ENCODE assay signal across 7 mouse cellular contexts in the genomic region with DNA sequence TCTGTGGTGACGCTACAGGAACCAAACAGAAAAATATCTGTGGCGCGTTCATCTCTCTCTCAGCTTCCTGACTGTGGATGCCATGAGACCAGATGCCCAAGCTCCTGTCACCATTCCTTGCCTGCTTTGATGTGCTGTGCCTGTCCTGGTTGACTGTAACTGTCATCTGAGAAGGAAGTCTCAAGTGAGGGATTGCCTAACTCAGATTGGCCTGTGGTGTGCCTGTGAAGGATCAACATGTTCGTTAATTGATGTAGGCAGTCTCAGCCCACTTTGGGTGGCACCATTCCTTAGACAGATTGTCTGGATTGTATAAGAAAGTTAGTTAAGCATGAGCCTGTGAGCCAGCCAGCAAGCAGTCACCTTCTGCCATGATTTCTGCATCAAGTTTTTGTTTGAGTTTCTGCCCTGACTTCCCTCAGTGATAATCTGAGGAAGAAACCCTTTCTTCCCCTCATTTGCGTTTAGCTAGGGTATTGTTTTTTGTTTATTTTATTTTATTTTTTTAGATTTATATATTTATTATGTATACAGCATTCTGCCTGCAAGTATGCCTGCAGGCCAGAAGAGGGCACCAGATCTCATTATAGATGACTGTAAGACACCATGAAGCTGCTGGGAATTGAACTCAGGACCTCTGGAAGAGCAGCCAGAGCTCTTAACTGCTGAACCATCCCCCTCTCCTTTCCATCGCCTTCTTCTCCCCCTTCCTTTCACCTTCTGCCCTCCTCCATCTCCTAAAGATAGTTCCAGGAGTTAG. TPM values are rescaled to one million over a fixed set of nuclear protein-coding genes. Genes with fewer than 3 reads are reported as not detected.
DNase-seq lines count a peak whose midpoint lies in the region; ATAC-seq and TF ChIP-seq lines count a peak whose summit lies in the region.

No protein-coding gene starts in this region.

- no peak overlapping the region for H3K4me2 ChIP-seq in kidney, postnatal 0 days (ENCODE audit: low read length)
- no peak overlapping the region for H3K4me2 ChIP-seq in forebrain, postnatal 0 days (ENCODE audit: low read depth)

- no peaks in the 10 kb centered on the region for H3K9me3 ChIP-seq in kidney, postnatal 0 days (replicated peaks; ENCODE audit: low read length)
- no peaks in the 10 kb centered on the region for H3K9me3 ChIP-seq in MEL (replicated peaks; ENCODE audit: insufficient read depth, low read length)
- no peaks in the 10 kb centered on the region for H3K9me3 ChIP-seq in forebrain, postnatal 0 days (ENCODE audit: low read length)

- no peak for TF ChIP-seq EP300 in MEL (IDR thresholded peaks at IDR 0.05; ENCODE audit: low read depth in 1 of 2, low read length in 2 of 2)

- WGBS in kidney, postnatal 0 days = 80% methylated on average over 6 of the region's 6 CpGs
- 77% methylated on average over 6 of the region's 6 CpGs for WGBS in forebrain, postnatal 0 days

- TF ChIP-seq RAD21 in MEL (IDR thresholded peaks at IDR 0.05; ENCODE audit: low read depth, low read length) = peak; percentile 47

- no peak for TF ChIP-seq POLR2A in MEL (IDR thresholded peaks at IDR 0.05; ENCODE audit: control insufficient read depth in 1 of 2, insufficient read depth in 1 of 2, low read depth in 1 of 2, low read length in 2 of 2, poor library complexity in 1 of 2)

- DNase-seq in kidney, postnatal 0 days (ENCODE audit: low spot score) = no peak
- DNase-seq in kidney, postnatal 4 days = no peak
- peak; percentile 45 for DNase-seq in MEL (ENCODE audit: low read depth, low spot score)
- peak; percentile 57 for DNase-seq in forebrain, postnatal 0 days
- no peak for DNase-seq in cerebellum, adult 11-12 months
- DNase-seq in left cerebral cortex, adult 9 months (ENCODE audit: low spot score in 2 of 2) = no peak

- H3K79me2 ChIP-seq in MEL (ENCODE audit: control insufficient read depth, insufficient read depth, low read length, poor library complexity) = no peaks in the 10 kb centered on the region

- no peaks in the 10 kb centered on the region for H3K27me3 ChIP-seq in kidney, postnatal 0 days (ENCODE audit: insufficient read depth, low read length)
- no peaks in the 10 kb centered on the region for H3K27me3 ChIP-seq in MEL (ENCODE audit: control insufficient read depth in 1 of 2, insufficient read depth in 2 of 2, low read length in 2 of 2)
- no peaks in the 10 kb centered on the region for H3K27me3 ChIP-seq in forebrain, postnatal 0 days (ENCODE audit: insufficient read depth, low read length)

- H3K9ac ChIP-seq in kidney, postnatal 0 days (ENCODE audit: low read depth, low read length) = no peak overlapping the region
- no peak overlapping the region for H3K9ac ChIP-seq in MEL (ENCODE audit: control insufficient read depth, low read depth, low read length, poor library complexity, severe bottlenecking)
- H3K9ac ChIP-seq in forebrain, postnatal 0 days = no peak overlapping the region

- H3K27ac ChIP-seq in kidney, postnatal 0 days = peak overlapping the region; percentile 47; the same call in 1 of the 2 replicates
- peak overlapping the region; percentile 93 for H3K27ac ChIP-seq in MEL (ENCODE audit: control insufficient read depth, low read depth, low read length)
- H3K27ac ChIP-seq in forebrain, postnatal 0 days (ENCODE audit: low read depth, low read length) = peak overlapping the region; percentile 70

- TF ChIP-seq CTCF in kidney, postnatal 0 days (IDR thresholded peaks at IDR 0.05; ENCODE audit: low read depth) = peak; percentile 53
- peak; percentile 35 to 45 (median 42) for TF ChIP-seq CTCF in MEL (IDR thresholded peaks at IDR 0.05 in 2 of 3, conservative IDR thresholded peaks at IDR 0.05 in 1 of 3; ENCODE audit: control insufficient read depth in 1 of 3, insufficient read depth in 1 of 3, low read depth in 2 of 3, low read length in 3 of 3, poor library complexity in 1 of 3, severe bottlenecking in 1 of 3)
- TF ChIP-seq CTCF in forebrain, postnatal 0 days (IDR thresholded peaks at IDR 0.05; ENCODE audit: low read depth) = no peak

- H3K4me3 ChIP-seq in kidney, postnatal 0 days (replicated peaks; ENCODE audit: low read depth, low read length) = no peak overlapping the region
- H3K4me3 ChIP-seq in MEL (ENCODE audit: control insufficient read depth in 1 of 2, insufficient read depth in 1 of 2, low read depth in 2 of 2, low read length in 2 of 2) = no peak overlapping the region
- H3K4me3 ChIP-seq in forebrain, postnatal 0 days (ENCODE audit: low read depth, low read length) = no peak overlapping the region

- no peaks in the 10 kb centered on the region for H3K36me3 ChIP-seq in kidney, postnatal 0 days (ENCODE audit: insufficient read depth, low read length)
- H3K36me3 ChIP-seq in MEL (ENCODE audit: control insufficient read depth in 1 of 2, insufficient read depth in 2 of 2, low read length in 2 of 2) = peaks cover 0 to 4% of the 10 kb centered on the region in 2 experiments; a peak in 1 of 4 replicates
- H3K36me3 ChIP-seq in forebrain, postnatal 0 days (ENCODE audit: insufficient read depth) = no peaks in the 10 kb centered on the region

- no peaks in the 10 kb centered on the region for H3K4me1 ChIP-seq in kidney, postnatal 0 days (replicated peaks; ENCODE audit: insufficient read depth, low read length)
- peaks cover 0 to 11% of the 10 kb centered on the region in 2 experiments; a peak in 2 of 4 replicates for H3K4me1 ChIP-seq in MEL (ENCODE audit: control insufficient read depth in 1 of 2, insufficient read depth in 2 of 2, low read length in 2 of 2)
- no peaks in the 10 kb centered on the region for H3K4me1 ChIP-seq in forebrain, postnatal 0 days (ENCODE audit: insufficient read depth)

- no peak for ATAC-seq in kidney, postnatal 0 days (replicated peaks; ENCODE audit: low FRiP score, low read depth)
- ATAC-seq in forebrain, postnatal 0 days = no peak; the same call in 1 of the 2 replicates
- ATAC-seq in megakaryocyte progenitor cell, adult 5-6 weeks (replicated peaks; ENCODE audit: poor library complexity) = peak; percentile 25

TF ChIP-seq in MEL, 35 proteins besides CTCF, POLR2A, EP300 and RAD21:
- TF ChIP-seq SMC3 (IDR thresholded peaks at IDR 0.05; ENCODE audit: low read depth, low read length) = peak; percentile 39
- peak; percentile 33; the same call in 1 of the 2 replicates for TF ChIP-seq ZC3H11A (IDR thresholded peaks at IDR 0.05; ENCODE audit: low read depth, low read length)
- TF ChIP-seq SIN3A (IDR thresholded peaks at IDR 0.05; ENCODE audit: low read length) = no peak
- TF ChIP-seq MAX (IDR thresholded peaks at IDR 0.05; ENCODE audit: low read length) = no peak
- TF ChIP-seq MYB (IDR thresholded peaks at IDR 0.05; ENCODE audit: low read depth, low read length) = no peak

RNA-seq across cellular contexts. Expression of gene Disc1, which starts 14.3 kb away (rescaled TPM):
- polyA plus RNA-seq in kidney, postnatal 0 days (2015; fragmentation: Nextera tagmentation; extraction: Ambion mirVana) = 0.83 and 0.88 TPM in 2 replicates
- 1.1 and 2.2 TPM in 2 replicates for total RNA-seq in MEL (2012; rRNA removed)
- polyA plus RNA-seq in MEL (2012; ENCODE audit: insufficient read depth in 1 of 2, insufficient read length in 2 of 2, low read depth in 1 of 2, low replicate concordance in 2 of 2, missing spikeins in 1 of 2) = under 1 TPM in 1 of 2 experiments, not detected in 1; 0.75 TPM
- total RNA-seq in forebrain, postnatal 0 days (2014; rRNA removed) = 2.8 and 6.4 TPM in 2 replicates
- 0.58 and 0.73 TPM in 2 replicates for polyA plus RNA-seq in forebrain, postnatal 0 days (2015; fragmentation: Nextera tagmentation; extraction: Ambion mirVana)
- 1.0 and 1.2 TPM in 2 replicates for total RNA-seq in megakaryocyte progenitor cell, adult 5-6 weeks (2015)
- 1.1 and 1.4 TPM in 2 replicates for total RNA-seq in megakaryocyte progenitor cell, adult 5-6 weeks (2017)

RNA-seq across cellular contexts. Expression of gene Tsnax, which starts 55.5 kb away (rescaled TPM):
- 91.9 and 97.4 TPM in 2 replicates for polyA plus RNA-seq in kidney, postnatal 0 days (2015; fragmentation: Nextera tagmentation; extraction: Ambion mirVana)
- total RNA-seq in MEL (2012; rRNA removed) = 99.2 and 160 TPM in 2 replicates
- polyA plus RNA-seq in MEL (2012; ENCODE audit: insufficient read depth in 1 of 2, insufficient read length in 2 of 2, low read depth in 1 of 2, low replicate concordance in 2 of 2, missing spikeins in 1 of 2) = 100 to 1,000 TPM in 1 of 2 experiments, not detected in 1; 105 TPM
- 86.3 and 111 TPM in 2 replicates for total RNA-seq in forebrain, postnatal 0 days (2014; rRNA removed)
- 117 and 146 TPM in 2 replicates for polyA plus RNA-seq in forebrain, postnatal 0 days (2015; fragmentation: Nextera tagmentation; extraction: Ambion mirVana)
- 52.7 and 57.6 TPM in 2 replicates for total RNA-seq in megakaryocyte progenitor cell, adult 5-6 weeks (2015)
- 71.7 and 88.4 TPM in 2 replicates for total RNA-seq in megakaryocyte progenitor cell, adult 5-6 weeks (2017)

Comparison
In these comparisons a context has a peak if more than half of its experiments do, and no peak if none do; other contexts are left out.
1. DNase-seq: peak in MEL (single experiment) and forebrain, postnatal 0 days (single experiment); none in kidney, postnatal 0 days (single experiment), kidney, postnatal 4 days (0 of 2), cerebellum, adult 11-12 months (single experiment) and left cerebral cortex, adult 9 months (0 of 2).
2. Peak in every context shown above with its lines, with median percentiles within 50 percentile points of each other: H3K27ac ChIP-seq.